Mouse (Mus musculus) heart, adult 9 months (tissue): ENCODE results near the gene Prlhr.
A peak's percentile ranks its signal among the peaks of the same experiment; 100 is the strongest.

ENCODE experiments used
- DNase-seq, 2 experiments: peaks; one replicate each; pipeline ENCODE4 v3.0.0; 2022; ENCODE audit warnings: low spot score in 2 of 2

Gene Prlhr

DNA sequence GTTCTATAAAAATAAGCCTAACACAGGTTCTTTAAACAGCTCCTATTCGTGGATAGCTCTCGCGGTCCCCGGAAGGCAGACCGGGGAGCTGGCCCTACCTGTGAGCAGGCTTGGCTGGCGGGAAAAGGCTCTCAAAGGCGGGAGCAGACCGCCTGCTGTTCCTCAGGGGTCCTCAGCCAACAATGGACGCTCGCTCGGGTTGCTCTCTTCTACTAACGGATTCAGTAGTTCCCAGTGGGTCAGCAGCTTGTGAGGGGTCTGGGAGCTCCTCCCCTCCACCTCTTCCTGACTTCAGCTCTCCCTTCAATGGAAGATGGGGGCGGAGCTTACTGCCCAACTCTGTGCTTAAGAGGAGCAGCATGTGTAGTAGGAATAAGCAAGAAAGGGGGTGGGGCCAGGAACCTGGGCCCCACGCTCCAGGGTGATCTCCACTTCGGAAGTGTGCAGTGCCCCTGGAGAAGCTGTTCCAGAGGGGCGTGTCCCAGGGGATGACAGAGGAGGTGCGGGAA is at the start of gene Prlhr:
Prlhr (minus strand) TSS at position 51 of the 509 bp plus-strand sequence.
- DNase-seq, result no peak

DNA sequence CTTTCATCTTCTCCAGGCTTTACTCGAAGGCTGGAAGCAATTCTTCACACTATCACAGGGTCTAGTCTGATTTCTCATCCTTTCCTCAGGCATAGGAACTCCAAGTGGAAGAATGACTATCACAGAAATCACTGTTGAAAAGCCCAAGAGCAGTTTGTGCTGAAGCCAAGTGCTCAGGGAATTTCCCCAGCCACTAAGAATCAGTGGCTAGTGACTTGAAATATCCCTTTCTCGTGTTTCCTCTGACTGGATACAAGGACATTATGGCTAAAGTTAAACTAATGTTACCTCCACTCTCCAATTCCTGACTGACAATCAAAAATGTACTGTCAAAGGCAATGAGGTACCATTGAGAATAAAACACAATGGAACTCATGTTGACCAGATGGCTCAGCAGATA is 47.0 kb upstream of the Prlhr start:
- no peak for DNase-seq

DNA sequence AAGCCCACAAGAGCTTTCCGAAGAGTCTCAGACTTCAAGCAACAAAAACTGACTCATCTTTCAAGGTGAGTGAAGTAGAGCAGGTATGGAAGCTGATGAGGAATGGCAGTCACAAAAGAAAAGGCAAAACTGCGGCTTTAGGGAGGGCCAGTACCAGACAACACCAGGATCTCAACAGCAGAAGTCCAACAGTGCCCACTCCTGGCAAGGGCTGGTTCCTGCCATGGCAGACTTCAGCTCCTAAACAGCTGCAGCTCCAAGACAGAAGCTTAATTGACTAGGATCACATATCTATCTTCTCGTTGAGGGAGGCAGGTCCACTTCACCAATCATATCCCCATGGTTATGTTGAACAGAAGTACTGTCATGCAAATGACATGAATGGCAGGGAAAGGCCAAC is 45.3 kb upstream of the Prlhr start:
- DNase-seq, result no peak

DNA sequence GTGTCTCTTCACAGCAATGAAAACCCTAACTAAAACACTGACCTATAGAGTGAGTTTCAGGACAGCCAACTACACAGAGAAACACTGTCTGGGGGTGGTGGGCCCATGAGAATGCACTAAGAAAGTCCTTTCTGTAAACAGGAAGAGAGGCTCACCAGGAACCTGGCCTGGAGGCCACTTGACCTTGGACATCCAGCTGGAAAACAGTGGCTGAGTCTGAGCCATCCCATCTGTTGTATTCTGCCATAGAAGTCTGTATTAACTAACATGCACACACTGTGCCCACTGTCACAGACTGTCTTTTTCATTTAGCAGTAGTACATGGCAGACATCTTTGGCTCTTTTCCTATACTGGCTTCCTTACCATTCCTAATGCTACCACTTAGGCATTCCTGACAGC is 32.1 kb upstream of the Prlhr start:
- DNase-seq, result no peak

DNA sequence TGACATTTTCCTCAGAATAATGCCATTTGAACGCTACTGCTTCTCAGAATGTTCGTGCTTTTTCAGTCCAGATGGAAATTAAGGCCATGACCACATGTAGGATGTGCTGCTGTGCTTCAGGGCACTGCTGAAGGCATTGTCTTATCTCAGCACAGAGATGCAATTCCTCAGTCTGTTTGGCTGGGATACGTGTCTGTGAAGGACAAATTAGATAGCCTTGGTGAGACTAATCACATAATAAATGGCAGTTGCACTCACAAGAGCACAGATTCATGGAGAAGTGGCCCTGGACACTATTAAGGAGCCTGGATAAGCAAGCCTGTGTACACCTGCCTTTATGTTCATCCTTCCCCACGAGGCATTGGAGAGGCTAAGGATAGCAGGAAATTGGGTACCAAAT is 29.1 kb upstream of the Prlhr start:
- no peak for DNase-seq

DNA sequence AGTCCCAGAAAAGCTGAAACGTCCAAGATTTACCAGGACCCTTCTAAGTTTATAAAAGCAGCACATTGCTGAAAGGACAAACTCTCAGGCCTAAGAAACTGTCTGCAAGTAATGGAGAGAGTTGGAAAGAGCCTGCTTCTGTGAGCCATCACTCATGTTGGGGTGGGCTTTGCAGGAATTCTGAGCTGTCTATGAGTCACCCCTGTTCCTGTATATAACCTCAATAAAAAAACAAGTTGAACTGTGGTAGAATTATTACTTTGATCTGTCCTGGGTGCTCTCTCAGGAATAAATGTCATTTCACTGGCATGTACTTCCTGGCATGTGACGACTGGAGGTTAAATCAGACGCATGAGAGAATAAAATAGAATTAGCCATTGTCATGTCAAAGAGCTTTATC is 27.7 kb upstream of the Prlhr start:
- DNase-seq, result no peak

DNA sequence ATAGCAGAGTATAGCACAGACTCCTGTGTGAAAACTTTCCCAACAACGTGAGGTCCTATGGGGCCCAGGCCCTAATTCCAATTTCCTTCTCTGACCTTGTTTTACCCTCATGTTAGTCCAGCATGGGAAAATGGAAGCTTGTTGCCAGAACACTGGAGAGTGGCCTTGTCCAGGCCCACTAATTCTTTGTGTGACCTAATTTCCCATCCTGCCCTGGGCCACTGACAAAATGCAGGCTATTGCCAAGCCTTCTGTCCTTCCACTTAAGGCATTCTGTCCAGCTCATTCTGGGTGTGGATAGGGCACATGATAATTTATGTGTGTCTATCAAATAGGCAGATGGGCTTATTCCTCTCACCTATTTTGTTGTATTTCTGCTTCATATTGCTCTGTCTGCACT is 21.5 kb upstream of the Prlhr start:
- DNase-seq, result no peak

DNA sequence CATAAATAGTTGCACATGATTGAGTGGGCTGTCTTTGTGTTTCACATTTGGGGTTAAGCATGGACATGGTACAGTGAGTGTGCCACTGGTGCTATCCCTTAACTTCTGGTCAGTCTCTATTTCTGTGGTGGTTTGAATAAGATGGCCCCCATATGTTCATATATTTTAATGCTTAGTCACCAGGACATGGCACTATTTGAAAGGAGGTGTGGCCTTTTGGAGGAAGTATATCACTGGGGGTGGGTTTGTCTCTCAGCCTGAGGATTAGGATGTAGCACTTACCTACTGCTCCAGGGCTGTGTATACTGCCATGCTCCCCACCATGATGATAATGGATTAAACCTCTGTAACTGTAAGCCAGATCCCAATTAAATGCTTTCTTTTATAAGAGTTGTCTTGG is 17.2 kb upstream of the Prlhr start:
- no peak for DNase-seq

DNA sequence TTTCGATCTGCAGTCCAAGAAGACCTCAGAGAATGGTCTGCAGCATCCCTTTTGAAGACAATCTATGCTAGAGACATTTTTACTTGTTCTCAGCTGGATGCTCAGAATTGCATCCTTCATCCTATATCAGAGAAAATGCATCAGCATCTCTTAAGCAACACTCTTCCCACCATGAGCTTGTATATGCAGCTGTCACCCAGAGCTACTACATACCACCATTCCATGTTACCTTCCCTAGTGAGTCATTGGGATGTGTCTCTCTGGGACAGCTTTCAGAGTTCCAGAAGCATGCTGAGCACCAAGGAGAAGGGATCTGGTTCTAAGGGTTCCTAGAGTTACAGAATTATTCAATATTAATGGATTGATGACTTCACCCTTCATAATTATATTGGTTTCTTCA is 10.8 kb upstream of the Prlhr start:
- no peak for DNase-seq

DNA sequence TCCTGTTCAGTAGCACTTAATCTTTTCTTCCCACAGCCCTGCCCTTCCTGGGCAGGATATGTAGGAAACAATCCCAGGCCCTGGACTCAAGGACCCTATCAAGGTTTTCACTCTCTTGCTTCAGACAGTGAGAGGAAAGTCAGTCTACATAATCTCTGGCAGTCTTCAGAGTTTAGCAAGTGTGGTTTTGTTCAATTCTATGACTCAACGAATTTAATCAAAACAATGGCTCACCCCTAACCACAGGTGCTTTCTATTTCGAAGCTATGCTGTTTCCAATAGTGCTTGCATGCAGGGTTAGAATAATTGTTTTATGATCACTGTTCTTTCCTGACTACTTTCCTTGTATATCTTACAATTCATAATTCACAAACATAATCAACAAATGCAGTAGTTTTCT is 9.7 kb upstream of the Prlhr start:
- no peak for DNase-seq

DNA sequence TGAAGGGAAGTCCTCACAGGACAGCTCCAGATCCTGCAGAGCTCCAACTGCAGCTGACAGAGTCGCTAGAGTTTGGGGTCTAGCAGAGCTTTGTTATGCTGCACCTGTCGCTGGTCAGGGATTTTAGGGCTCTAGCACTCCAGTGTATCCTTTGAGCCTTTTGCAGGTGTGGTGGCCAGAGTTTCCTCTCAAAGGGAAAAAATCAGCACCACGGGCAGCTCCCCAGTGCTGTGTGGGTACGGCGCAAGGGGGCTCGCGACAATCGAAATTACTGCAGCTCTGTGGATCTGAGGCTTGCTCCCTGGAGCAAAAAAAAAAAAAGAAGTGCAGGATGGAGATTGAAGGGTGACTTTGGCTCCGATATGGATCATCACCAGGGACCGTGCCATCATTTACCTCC is 742 bp upstream of the Prlhr start:
- DNase-seq, result no peak

DNA sequence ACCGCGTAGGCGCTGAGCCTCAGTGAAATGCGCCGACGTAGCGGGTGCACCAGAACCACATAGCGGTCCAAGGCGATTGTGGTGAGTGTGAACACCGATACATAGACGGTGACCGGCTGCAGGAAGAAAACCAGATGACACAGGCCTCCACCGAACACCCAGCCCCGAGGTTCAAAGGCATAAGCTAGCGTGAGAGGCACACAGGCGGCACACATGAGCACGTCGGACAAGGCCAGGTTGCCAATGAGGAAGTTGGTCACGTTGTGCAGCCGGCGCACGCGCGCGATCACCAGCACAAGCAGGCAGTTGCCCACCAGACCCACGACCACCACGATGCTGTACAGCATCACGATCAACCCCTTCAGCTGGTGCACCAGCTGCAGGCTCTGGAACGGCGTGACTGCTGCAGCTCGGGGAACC is 506 bp downstream of the Prlhr start:
- DNase-seq, result no peak

DNA sequence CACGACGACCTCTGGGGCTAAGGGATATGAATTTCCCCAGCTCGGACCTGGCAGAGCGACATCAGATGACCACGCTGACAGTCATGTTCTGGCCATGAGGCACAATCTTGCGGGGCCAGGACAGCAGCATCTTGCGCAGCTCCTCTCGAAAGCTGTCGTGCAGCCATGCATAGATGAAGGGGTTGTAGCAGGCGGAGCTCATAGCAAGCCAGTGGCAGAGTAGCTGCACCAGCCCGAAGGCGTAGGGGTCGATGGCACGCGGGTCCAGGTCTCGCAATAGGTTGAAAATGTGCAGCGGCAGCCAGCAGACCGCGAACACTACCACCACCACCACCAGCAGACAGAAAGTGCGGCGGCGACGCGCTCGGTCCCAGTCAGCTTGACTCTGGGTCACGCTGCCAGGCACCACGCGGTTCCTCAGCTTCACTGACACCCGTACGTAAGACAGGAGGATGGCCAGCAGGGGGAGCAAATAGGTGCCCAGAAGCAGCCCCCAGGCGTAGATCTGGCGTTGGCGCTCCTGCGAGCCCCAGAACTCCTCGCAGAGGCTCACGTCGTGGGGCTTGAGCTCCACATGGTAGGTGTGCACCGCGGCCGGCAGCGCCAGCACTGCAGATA is 1.0 kb downstream of the Prlhr start:
- DNase-seq, result peak in 1 of 2 experiments; percentile 27

DNA sequence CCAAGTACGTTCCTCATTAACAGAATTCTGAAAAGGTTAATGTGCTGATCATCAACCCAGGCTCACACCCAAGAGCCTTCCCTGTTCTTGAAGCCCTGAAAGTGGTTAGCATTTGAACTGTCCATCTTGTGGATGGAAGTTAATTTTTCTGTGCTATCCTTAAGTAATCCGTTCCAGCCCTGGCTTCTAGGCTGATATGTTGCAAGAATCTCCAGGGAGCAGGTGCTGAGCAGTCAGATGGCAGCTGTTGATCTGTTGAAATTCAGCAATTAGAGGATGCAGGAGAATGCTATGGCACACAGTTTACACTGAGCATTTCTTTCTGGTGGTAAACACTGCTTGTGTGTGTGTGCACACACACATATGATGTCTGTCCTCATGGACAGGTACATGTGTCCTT is 2.4 kb downstream of the Prlhr start:
- no peak for DNase-seq

DNA sequence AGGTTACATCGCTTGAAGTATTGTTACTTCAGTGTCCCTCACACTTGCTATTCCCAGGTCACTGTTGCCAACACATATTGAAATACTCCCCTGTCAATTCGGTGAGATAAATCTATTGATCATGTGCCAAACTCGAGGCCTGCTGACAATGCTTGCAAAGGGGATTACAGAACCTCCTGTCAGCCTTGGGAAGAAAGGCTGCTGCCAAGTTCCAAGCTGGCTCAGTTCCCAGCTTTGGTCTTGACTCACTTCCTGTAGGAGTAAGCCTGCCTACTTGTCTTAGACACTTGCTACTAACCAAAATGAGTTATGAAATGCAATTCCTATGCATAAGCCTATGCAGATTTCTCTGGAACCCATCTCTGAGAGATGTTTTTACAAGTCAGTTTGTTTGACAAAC is 4.2 kb downstream of the Prlhr start:
- peak; percentile 67 to 77 for DNase-seq

DNA sequence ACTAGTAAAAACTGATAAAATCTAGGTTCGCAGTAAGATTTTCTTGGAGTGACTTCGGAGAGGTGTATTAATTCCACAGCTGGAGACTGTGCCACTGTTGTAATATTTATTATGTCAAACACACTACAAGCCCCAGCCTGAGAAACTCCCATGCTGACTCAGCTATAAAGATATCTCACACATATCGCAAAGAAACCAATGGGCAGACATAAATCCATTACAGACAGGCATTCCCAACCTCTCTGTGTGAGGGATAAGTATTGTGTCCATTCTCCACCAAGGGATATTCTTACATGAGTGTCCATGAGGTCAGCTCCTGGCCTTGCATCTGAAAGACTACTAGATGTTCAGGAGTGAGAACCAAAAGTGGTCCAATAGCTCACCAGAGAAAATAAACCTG is 4.7 kb downstream of the Prlhr start:
- no peak for DNase-seq

DNA sequence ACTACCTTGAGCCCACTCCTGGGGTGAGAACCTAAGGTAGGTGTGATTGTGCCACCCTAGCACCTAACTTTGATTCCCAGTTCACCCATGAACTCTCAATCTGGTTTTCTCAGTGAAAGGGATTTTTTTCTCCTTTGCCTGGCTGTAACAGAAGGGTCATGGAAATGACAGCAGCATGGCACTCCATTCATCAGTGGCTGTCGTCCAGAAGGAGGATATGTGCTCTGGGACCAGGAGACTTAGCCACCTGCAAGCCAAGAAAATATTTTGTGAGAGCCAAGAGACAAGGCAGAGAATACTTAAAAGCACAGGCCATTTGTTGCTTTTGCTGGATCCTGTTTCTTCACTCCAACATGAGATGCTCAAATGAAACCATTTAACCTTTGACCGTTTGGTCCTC is 6.6 kb downstream of the Prlhr start:
- no peak for DNase-seq

DNA sequence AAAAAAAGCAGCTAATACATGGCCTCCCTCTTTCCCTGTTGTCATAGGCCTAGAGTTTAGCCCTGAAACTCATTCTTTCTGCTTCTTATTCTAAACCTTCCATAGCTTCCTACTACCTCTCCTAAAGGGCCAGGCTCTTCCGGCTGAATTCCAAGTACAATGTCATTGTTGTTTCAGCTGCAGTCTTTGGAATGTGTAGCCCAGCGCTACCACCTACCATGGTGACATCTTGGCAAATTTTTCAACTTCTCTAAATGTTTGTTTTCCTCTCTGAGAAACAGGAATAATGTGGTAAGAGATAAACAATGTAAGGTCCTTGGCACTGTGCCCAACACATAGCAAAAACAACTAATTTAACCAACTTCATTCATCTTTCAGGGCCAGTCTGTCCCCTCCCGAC is 8.4 kb downstream of the Prlhr start:
- DNase-seq, result no peak

DNA sequence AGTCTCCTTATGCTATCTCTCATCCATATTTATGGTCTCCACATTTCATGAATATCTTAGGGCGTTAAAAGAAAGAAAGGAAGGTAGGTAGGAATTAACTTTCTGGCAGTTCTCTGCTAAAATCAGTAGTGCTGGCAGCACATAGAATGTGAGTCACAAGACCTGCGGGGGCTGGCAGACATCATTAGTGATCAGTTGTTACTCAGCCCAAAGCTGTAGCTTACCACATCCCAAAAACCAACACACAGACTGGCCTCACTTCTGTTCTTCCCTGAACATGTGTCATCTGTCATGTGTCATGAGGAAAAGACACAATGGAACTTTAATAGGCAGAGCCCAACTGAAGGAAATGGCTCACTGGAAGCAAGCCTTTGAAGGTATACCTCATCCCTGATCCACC is 9.0 kb downstream of the Prlhr start:
- DNase-seq, result no peak

DNA sequence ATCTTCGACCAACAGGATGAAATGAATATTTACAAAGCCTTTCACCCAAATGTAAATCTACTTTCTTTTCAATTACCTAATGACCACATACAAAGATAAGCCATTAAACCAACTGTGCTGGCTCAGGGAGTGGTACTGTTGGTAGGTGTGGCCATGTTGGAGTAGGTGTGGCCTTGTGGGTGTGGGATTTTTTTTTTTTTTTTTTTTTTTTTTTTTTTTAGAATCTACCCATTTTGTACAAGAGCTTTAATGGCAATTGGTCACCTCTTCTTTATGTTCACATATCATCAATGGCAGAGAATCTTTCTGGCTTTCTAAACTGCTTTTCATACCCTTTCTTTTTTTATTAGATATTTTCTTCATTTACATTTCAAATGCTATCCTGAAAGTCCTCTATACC is 12.3 kb downstream of the Prlhr start:
- DNase-seq, result no peak

DNA sequence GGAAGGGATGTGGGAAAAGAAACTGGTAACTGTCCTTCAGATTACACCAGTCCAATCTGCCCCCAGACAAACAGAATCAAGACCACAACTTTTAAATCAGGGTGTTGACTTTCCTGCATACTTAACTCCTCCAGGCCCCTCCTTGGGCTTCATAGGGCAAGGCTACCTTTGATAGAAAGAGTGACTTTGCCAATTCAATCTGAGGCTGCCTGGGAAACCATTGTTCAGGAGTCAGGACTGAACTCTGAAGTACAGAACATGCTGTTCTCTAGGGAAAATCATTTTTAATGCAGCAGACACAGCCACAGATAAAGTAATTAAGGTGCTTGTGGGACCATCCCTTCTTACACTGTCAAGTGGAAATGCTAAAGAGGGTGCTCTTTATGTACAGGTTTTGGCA is 27.6 kb downstream of the Prlhr start:
- no peak for DNase-seq

DNA sequence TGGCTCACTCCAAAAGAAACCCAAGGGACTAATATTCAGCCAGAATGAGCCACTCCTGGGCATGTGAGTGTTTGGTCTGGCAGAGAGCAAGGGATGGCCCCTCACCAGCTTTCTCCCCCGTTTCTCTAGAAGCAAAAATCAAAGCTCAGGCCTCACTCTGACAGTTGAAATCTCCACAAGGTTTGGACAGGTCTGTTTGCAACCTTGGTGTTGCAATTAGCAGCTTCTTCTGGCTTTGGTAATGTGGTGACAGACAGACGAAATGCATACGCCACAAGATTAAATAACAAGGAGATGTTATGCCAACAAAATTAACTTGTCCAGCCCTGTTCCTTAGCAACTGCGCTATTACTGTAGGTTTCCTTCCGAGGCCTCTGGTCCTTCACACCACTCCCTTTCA is 28.0 kb downstream of the Prlhr start:
- peak; percentile 45 to 60 for DNase-seq

DNA sequence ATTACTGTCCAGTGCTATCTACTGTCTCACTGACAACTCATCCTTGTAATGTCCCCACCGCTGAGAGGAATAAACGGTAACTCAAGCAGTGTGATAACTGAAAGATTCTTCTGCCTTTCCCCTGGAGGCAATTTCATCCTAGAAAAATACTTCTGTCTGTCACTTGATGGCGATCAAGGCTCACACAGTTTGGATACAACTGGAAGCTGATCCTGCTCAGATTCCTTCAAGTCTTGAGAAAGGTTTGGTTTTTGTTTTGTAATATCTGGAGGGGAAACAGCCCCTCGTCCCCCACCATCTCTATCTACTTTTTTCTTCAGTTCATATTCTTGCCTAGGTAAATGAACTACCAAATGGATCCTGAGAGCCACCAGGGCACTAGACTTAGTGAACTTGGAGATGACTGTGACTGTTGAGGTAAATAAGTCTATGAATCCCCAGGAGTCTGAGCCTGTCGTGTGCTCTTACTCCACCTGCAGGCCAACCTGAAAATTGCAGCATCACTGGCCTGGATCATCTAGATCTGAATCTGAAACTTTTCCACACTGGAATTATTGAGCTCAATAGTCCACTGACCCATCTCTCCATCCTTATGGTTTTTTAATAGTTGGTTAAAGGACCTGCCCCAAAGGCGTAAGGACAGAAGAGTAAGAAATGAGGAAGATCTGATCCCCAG is 30.4 kb downstream of the Prlhr start:
- peak in 1 of 2 experiments; percentile 8 for DNase-seq
